In genomic region chr4:63056641-63057415, GRCm38 (mm10) we compare ENCODE assay signal across 8 mouse cellular contexts.
DNase-seq lines count a peak whose midpoint lies in the region; ATAC-seq lines count a peak whose summit lies in the region.

No protein-coding gene starts in this region.

- H3K9me3 ChIP-seq in hindbrain, embryonic 15.5 days = no peaks in the 10 kb centered on the region
- no peaks in the 10 kb centered on the region for H3K9me3 ChIP-seq in midbrain, embryonic 15.5 days

- ATAC-seq in hindbrain, embryonic 15.5 days (ENCODE audit: low FRiP score, low read depth) = peak; percentile 49; the same call in 1 of the 2 replicates
- peak; percentile 38 for ATAC-seq in midbrain, embryonic 15.5 days (replicated peaks)

- no peak overlapping the region for H3K4me2 ChIP-seq in hindbrain, embryonic 15.5 days
- no peak overlapping the region for H3K4me2 ChIP-seq in midbrain, embryonic 15.5 days

- H3K27ac ChIP-seq in hindbrain, embryonic 15.5 days (replicated peaks) = peak overlapping the region; percentile 71
- H3K27ac ChIP-seq in midbrain, embryonic 15.5 days = peak overlapping the region; percentile 70

- no peaks in the 10 kb centered on the region for H3K27me3 ChIP-seq in hindbrain, embryonic 15.5 days
- H3K27me3 ChIP-seq in midbrain, embryonic 15.5 days (replicated peaks) = no peaks in the 10 kb centered on the region

- H3K4me1 ChIP-seq in hindbrain, embryonic 15.5 days (replicated peaks) = peaks cover 51% of the 10 kb centered on the region
- H3K4me1 ChIP-seq in midbrain, embryonic 15.5 days = peaks cover 38% of the 10 kb centered on the region

- intact Hi-C loops in heart, postnatal 10 days (cut with DNase I) = no loop called here

- WGBS in hindbrain, embryonic 15.5 days = 18% methylated on average over 7 of the region's 7 CpGs
- 25% methylated on average over 7 of the region's 7 CpGs for WGBS in midbrain, embryonic 15.5 days

- peak; percentile 89 for DNase-seq in heart, adult 11 months
- no peak for DNase-seq in heart, postnatal 10 days
- peak; percentile 65 for DNase-seq in embryo, embryonic 10 days (ENCODE audit: low spot score)
- no peak for DNase-seq in liver
- no peak for DNase-seq in cerebellum, adult 9-11 months
- no peak for DNase-seq in gastrocnemius, postnatal 4 days (ENCODE audit: low spot score in 2 of 2)

- no peaks in the 10 kb centered on the region for H3K36me3 ChIP-seq in hindbrain, embryonic 15.5 days
- H3K36me3 ChIP-seq in midbrain, embryonic 15.5 days (replicated peaks) = no peaks in the 10 kb centered on the region

- H3K9ac ChIP-seq in hindbrain, embryonic 15.5 days = no peak overlapping the region
- no peak overlapping the region for H3K9ac ChIP-seq in midbrain, embryonic 15.5 days

- H3K4me3 ChIP-seq in hindbrain, embryonic 15.5 days = no peak overlapping the region
- H3K4me3 ChIP-seq in midbrain, embryonic 15.5 days = no peak overlapping the region

Comparison
In these comparisons a context has a peak if more than half of its experiments do, and no peak if none do; other contexts are left out.
1. DNase-seq: peak in heart, adult 11 months (single experiment) and embryo, embryonic 10 days (single experiment); none in heart, postnatal 10 days (0 of 2), liver (single experiment), cerebellum, adult 9-11 months (single experiment) and gastrocnemius, postnatal 4 days (0 of 2).